Mouse (Mus musculus): ENCODE data around the gene Peli1. TPM values are rescaled to one million over a fixed set of nuclear protein-coding genes. Genes with fewer than 3 reads are reported as not detected.

Gene Peli1
- polyA plus RNA-seq, 1 experiment from 2014 or later: 53.2 TPM

DNA sequence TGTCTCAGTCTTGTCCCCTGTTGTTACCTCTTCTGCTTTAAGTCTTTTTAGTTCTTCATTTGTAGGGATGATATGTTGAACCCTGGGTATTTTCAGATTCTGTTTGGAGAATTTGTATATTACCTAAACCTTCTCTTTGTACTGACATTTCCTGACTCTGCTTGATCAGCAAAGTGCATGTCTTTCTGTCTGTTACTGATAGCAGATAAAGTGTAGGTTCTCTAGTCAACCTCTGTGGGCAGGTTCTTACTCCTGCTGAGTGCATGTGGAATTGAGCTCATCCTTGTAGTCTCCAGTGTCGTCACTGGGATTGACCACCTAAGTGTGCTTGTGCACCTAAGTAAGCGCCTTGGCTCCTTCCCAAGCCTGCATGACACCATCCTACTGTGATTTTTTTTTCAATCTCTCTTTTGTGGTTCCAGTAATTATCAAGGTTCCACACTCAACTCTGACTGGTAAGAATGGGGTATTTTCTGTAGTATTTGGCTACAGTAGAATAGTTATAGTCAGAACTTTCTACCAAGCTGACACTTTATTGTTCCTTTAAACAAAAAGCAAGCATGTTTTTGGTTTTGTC is 43.9 kb downstream of the Peli1 start:
- Histone ChIP-seq H3K36me3 (replicated peaks) (peaks cover 42% of the 10 kb centered on the region), H3K27me3 (ENCODE audit: poor library complexity, severe bottlenecking) (no peaks in the 10 kb centered on the region), H3K9me3 (peaks cover 6% of the 10 kb centered on the region; the same call in 1 of the 2 replicates), H3K4me3 (no peak overlapping the region), H3K4me1 (no peaks in the 10 kb centered on the region), H3K27ac (no peak overlapping the region)
- no peak for DNase-seq (ENCODE audit: extremely low spot score, low spot score)
- WGBS: 87% methylated on average over 2 of the region's 2 CpGs

DNA sequence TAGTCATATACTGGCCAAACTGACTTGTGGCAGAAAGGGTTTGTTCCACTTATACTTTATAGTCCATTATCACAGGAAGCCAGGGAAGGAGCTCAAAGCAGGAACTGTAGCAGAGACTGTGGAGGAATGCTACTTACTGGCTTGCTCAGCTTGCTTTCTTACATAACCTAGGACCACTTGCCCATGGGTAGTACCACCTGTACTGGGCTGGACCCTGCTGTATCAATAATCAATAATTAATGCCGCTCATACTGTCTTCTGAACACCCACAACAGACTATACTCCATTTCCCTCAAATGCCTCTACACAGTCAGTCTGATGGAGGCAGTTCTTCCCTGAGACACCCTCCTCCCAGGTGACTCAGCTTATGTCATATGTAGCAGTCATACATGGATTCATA is 48.4 kb downstream of the Peli1 start:
- Histone ChIP-seq H3K27me3 (ENCODE audit: poor library complexity, severe bottlenecking) (no peaks in the 10 kb centered on the region), H3K4me1 (no peaks in the 10 kb centered on the region), H3K9me3 (no peaks in the 10 kb centered on the region), H3K36me3 (replicated peaks) (peaks cover 76% of the 10 kb centered on the region), H3K4me3 (no peak overlapping the region), H3K27ac (no peak overlapping the region)
- DNase-seq (ENCODE audit: extremely low spot score, low spot score): no peak
- WGBS: 92% methylated on average over 1 of the region's 1 CpGs

DNA sequence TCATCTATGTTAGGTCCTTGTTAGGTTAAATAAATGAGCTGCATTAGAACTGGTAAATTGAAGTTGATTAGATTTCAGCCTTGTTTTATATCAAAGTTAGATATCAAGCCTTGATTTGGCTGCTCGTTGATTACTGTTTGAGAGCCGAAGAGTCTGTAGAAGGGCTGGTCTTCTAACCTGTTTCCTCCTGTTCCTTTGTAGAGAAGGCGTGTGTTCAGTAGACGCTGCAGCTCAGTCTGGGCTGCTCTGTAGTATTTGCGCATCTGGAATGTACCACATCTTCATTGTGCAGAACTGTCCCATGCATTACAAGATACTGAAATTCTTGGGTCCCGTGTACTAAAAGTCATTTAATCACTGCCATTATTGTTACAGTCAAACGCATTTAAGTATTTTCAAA is 50.2 kb downstream of the Peli1 start:
- H3K27me3 ChIP-seq (ENCODE audit: poor library complexity, severe bottlenecking): no peaks in the 10 kb centered on the region
- H3K36me3 ChIP-seq (replicated peaks): peaks cover 83% of the 10 kb centered on the region
- no peaks in the 10 kb centered on the region for H3K9me3 ChIP-seq

DNA sequence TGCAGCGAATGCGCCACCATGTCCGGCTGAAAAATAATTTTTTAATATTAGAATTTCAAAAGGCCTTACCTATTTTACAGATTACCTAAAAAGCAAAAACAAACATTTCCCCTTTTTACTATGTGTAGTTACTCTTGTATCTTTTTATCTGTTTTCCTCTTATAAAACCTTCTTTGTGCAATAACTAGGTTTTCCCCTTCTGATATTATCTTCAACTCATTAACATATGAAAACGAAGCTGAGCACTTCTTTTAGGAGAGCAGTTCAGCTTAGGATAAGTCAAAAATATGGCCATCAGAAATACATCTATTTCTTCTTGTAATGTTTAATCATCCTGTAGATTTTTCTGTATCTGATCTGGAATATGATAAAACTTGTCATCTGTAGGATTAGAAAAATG is 50.7 kb downstream of the Peli1 start:
- 94% methylated on average over 4 of the region's 4 CpGs for WGBS

More for the DNA sequence above, 50.2 kb downstream of the Peli1 start:
- no peak for DNase-seq (ENCODE audit: extremely low spot score, low spot score)
- Histone ChIP-seq H3K4me1 (no peaks in the 10 kb centered on the region), H3K4me3 (no peak overlapping the region), H3K27ac (no peak overlapping the region)
- 95% methylated on average over 7 of the region's 7 CpGs for WGBS

GRCm38 (mm10) chr11:21149476-21149875 is 58.4 kb downstream of the Peli1 start:
- peaks cover 91% of the 10 kb centered on the region for H3K36me3 ChIP-seq (replicated peaks)
- no peaks in the 10 kb centered on the region for H3K9me3 ChIP-seq
- H3K4me3 ChIP-seq: no peak overlapping the region
- H3K4me1 ChIP-seq: no peaks in the 10 kb centered on the region
- WGBS: 90% methylated on average over 4 of the region's 4 CpGs
- DNase-seq (ENCODE audit: extremely low spot score, low spot score): no peak
- H3K27ac ChIP-seq: no peak overlapping the region
- no peaks in the 10 kb centered on the region for H3K27me3 ChIP-seq (ENCODE audit: poor library complexity, severe bottlenecking)

More for the DNA sequence above, 50.7 kb downstream of the Peli1 start:
- no peaks in the 10 kb centered on the region for H3K27me3 ChIP-seq (ENCODE audit: poor library complexity, severe bottlenecking)
- H3K36me3 ChIP-seq (replicated peaks): peaks cover 86% of the 10 kb centered on the region
- no peak overlapping the region for H3K4me3 ChIP-seq
- H3K9me3 ChIP-seq: no peaks in the 10 kb centered on the region
- no peak overlapping the region for H3K27ac ChIP-seq
- DNase-seq (ENCODE audit: extremely low spot score, low spot score): no peak
- no peaks in the 10 kb centered on the region for H3K4me1 ChIP-seq

DNA sequence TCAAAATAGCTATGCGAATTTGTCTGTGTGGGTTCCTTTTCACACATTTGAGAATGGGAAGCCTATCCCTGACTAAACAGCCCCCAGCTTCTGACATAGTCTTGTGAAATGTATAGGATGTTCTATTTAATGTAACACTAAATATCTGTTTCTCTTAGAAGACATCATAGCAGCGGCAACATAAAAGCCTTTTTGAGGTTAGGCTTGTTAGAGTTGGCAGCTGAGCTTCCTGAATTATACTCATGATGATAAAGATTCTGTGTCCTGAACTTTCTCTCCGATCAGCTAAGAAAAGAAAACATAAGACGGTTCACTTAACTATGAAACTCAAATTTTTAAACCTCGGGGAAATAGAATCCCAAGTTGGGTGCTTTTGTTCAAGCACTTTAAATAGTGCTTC is 59.2 kb downstream of the Peli1 start:
- Histone ChIP-seq H3K9me3 (no peaks in the 10 kb centered on the region), H3K4me1 (no peaks in the 10 kb centered on the region), H3K27ac (no peak overlapping the region), H3K27me3 (ENCODE audit: poor library complexity, severe bottlenecking) (no peaks in the 10 kb centered on the region), H3K4me3 (no peak overlapping the region), H3K36me3 (replicated peaks) (peaks cover 92% of the 10 kb centered on the region)
- 95% methylated on average over 5 of the region's 5 CpGs for WGBS
- DNase-seq (ENCODE audit: extremely low spot score, low spot score): no peak

DNA sequence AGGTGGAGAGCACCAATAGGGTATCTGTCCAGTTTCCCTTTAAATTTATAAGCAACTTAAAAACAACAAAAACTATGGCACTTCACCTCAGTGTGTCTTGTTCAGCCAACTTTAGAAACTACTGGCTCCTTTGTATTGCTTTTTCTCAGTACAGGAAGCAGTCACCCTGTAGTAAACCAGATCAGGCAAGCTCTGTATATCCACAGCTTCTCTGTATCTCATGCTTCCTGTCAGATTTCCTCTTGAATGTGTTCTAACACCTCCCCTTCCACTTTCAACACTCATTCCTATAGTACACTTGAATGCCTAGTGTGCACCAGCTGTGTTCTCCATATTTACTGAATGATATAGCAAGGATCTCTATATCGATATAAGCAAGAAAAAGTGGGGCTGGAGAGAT is 60.6 kb downstream of the Peli1 start:
- 93% methylated on average over 1 of the region's 1 CpGs for WGBS
- Histone ChIP-seq H3K4me3 (no peak overlapping the region), H3K9me3 (no peaks in the 10 kb centered on the region), H3K4me1 (no peaks in the 10 kb centered on the region), H3K27me3 (ENCODE audit: poor library complexity, severe bottlenecking) (no peaks in the 10 kb centered on the region), H3K27ac (no peak overlapping the region), H3K36me3 (replicated peaks) (peaks cover 81% of the 10 kb centered on the region)
- no peak for DNase-seq (ENCODE audit: extremely low spot score, low spot score)

DNA sequence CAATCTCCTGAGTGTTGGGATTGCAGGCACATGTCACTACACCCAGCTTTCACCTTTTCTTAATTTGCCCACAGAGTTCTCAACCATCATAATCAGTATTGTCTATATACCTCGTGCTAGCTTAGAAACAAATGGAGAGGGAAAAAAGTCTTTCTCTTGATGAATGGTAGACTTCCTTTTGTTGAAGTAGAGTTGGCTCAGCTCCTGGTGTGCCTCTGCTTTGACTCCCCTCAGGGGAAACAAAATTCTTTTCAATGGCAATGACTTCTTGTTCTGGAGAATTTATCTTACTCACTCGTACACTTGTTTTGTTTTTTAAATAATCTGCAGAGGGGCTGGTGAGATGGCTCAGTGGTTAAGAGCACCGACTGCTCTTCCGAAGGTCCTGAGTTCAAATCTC is 62.0 kb downstream of the Peli1 start:
- no peaks in the 10 kb centered on the region for H3K9me3 ChIP-seq
- H3K4me1 ChIP-seq: no peaks in the 10 kb centered on the region
- H3K36me3 ChIP-seq (replicated peaks): peaks cover 66% of the 10 kb centered on the region
- no peak overlapping the region for H3K27ac ChIP-seq
- no peak overlapping the region for H3K4me3 ChIP-seq
- WGBS: 92% methylated on average over 4 of the region's 4 CpGs
- H3K27me3 ChIP-seq (ENCODE audit: poor library complexity, severe bottlenecking): no peaks in the 10 kb centered on the region
- DNase-seq (ENCODE audit: extremely low spot score, low spot score): no peak

DNA sequence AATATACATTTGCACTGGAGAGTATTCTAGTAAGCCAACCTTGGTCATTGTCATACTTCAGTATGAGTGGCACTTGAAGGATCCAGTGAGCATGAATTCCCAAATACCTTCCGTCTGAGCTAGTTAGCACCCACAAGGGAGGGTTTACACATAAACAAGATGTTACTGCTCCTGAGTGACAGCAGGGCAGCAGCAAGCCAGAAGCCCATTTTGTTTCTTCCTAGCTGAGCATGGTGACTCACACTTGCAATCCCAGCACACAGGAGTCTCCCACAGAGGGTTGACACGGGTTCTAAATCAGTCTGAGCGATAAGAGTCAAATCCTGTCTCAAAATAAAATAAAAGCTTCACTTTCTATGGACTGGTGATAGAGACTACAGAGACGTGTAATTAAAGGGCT is 66.5 kb downstream of the Peli1 start:
- no peak overlapping the region for H3K27ac ChIP-seq
- H3K36me3 ChIP-seq (replicated peaks): peaks cover 29% of the 10 kb centered on the region
- DNase-seq (ENCODE audit: extremely low spot score, low spot score): no peak
- no peaks in the 10 kb centered on the region for H3K4me1 ChIP-seq
- WGBS: 88% methylated on average over 4 of the region's 4 CpGs
- H3K4me3 ChIP-seq: no peak overlapping the region
- H3K9me3 ChIP-seq: no peaks in the 10 kb centered on the region
- no peaks in the 10 kb centered on the region for H3K27me3 ChIP-seq (ENCODE audit: poor library complexity, severe bottlenecking)

- DNase-seq (ENCODE audit: extremely low spot score, low spot score): no peak
Observed at GRCm38 (mm10) chr11:21162093-21162492, 71.0 kb downstream of the Peli1 start.

DNA sequence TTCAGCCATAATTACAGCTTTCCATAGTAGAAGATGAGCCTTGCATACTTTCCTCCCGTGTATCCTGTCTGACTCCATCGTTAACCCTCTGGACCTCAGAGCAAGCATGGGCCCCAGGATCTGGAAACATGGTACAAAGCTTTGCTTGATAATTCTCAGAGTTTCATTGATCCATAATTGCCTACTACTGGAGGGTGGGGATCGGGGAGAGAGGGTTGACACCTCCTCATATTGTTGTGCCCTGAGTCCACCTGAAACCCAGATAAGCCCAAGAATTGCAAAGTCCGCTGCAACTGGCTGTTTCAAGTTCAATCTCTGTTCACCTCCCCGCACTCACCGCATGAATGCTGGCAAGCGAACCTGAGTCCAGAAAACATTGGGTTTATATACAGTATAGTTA is 72.1 kb downstream of the Peli1 start:
- no peak for DNase-seq (ENCODE audit: extremely low spot score, low spot score)
- 58% methylated on average over 7 of the region's 7 CpGs for WGBS
- no peak overlapping the region for H3K27ac ChIP-seq

More at GRCm38 (mm10) chr11:21162093-21162492, 71.0 kb downstream of the Peli1 start:
- H3K4me3 ChIP-seq: no peak overlapping the region
- no peaks in the 10 kb centered on the region for H3K36me3 ChIP-seq (replicated peaks)
- no peak overlapping the region for H3K27ac ChIP-seq
- H3K27me3 ChIP-seq (ENCODE audit: poor library complexity, severe bottlenecking): no peaks in the 10 kb centered on the region
- no peaks in the 10 kb centered on the region for H3K9me3 ChIP-seq
- WGBS: 82% methylated on average over 5 of the region's 5 CpGs
- H3K4me1 ChIP-seq: peaks cover 15% of the 10 kb centered on the region

DNA sequence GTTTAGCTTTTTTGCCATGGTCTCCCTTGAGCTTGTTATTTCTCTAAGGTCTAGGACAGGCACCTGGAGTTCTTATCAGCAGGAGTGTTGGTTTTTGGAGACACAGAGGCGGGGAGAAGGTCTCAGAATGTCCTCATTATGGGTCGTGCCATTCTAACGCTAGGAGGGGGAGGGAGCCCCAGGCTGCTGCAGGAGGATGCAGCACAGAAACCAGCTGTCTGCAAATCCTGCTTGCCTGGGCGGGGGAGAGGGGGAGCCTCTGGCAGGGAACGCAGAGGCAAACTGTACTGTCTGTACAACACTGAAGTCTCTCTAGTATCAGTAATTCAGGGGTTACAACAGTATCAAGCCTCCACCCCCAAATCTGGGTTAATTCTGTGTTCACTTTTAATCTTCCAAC is 72.6 kb downstream of the Peli1 start:
- no peaks in the 10 kb centered on the region for H3K36me3 ChIP-seq (replicated peaks)
- DNase-seq (ENCODE audit: extremely low spot score, low spot score): no peak
- no peaks in the 10 kb centered on the region for H3K27me3 ChIP-seq (ENCODE audit: poor library complexity, severe bottlenecking)
- H3K9me3 ChIP-seq: no peaks in the 10 kb centered on the region
- H3K27ac ChIP-seq: no peak overlapping the region
- WGBS: 7% methylated on average over 5 of the region's 5 CpGs
- H3K4me3 ChIP-seq: no peak overlapping the region
- peaks cover 16% of the 10 kb centered on the region for H3K4me1 ChIP-seq

More for the DNA sequence above, 72.1 kb downstream of the Peli1 start:
- Histone ChIP-seq H3K4me1 (peaks cover 15% of the 10 kb centered on the region), H3K9me3 (no peaks in the 10 kb centered on the region), H3K36me3 (replicated peaks) (no peaks in the 10 kb centered on the region), H3K27me3 (ENCODE audit: poor library complexity, severe bottlenecking) (no peaks in the 10 kb centered on the region), H3K4me3 (no peak overlapping the region)

DNA sequence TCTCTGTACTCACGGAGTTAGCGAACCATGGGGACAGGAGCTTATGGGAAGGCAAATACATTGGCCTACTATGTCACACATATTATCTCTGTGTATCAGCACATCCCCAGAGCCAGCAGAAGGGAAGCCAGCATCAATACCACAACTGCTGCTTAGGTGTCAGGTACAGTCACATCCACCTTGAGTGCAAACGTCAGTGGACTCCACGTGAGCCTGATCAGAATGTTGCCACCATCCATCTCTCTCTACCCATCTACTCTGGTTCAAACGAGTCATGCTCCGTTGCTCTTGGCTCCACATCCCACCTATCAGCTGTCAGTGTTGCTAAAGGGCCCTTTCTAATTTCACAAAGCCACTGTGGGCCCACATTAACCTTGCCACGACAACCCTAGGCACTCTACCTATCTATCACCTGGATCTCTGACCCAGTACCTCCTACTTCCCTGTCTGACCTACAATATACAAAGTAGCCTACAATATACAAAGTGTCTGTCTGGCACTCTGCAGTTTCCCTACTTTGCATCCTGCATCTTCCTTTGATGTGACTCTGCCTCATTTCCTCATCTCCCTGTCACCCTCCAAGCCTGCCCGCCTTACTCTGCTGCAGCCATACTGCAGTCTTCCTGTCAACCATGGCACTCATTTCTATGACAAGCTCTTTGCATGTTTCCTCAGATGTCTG is 73.4 kb downstream of the Peli1 start:
- Histone ChIP-seq H3K9me3 (peaks cover under 1% of the 10 kb centered on the region; the same call in 1 of the 2 replicates), H3K4me1 (peaks cover 23% of the 10 kb centered on the region), H3K27ac (no peak overlapping the region), H3K4me3 (no peak overlapping the region), H3K27me3 (ENCODE audit: poor library complexity, severe bottlenecking) (no peaks in the 10 kb centered on the region), H3K36me3 (replicated peaks) (no peaks in the 10 kb centered on the region)
- WGBS: 66% methylated on average over 8 of the region's 8 CpGs
- DNase-seq (ENCODE audit: extremely low spot score, low spot score): no peak
